Mouse (Mus musculus): ENCODE measurements around the gene Il33. TPM values are rescaled to one million over a fixed set of nuclear protein-coding genes. Genes with fewer than 3 reads are reported as not detected.

Il33 gene
- polyA plus RNA-seq, 2 experiments = 0.45 to 1.1 TPM

- no peak overlapping the region for H3K27ac ChIP-seq
- no peaks in the 10 kb centered on the region for H3K27me3 ChIP-seq (ENCODE audit: control insufficient read depth, insufficient read depth, low read length)
- H3K36me3 ChIP-seq (replicated peaks; ENCODE audit: control insufficient read depth, insufficient read depth, low read depth) = no peaks in the 10 kb centered on the region
- no peak for ATAC-seq (ENCODE audit: insufficient read depth)
- H3K9me3 ChIP-seq (ENCODE audit: control insufficient read depth, low read length) = no peaks in the 10 kb centered on the region
- no peak for DNase-seq (ENCODE audit: low read depth in 3 of 3, low spot score in 3 of 3)
- TF ChIP-seq CTCF (IDR thresholded peaks at IDR 0.05; ENCODE audit: low read depth) (no peak), EP300 (IDR thresholded peaks at IDR 0.05; ENCODE audit: low read depth) (no peak)
- 74% methylated on average over 6 of the region's 6 CpGs for WGBS (ENCODE audit: insufficient replicate concordance)
- H3K4me1 ChIP-seq (replicated peaks; ENCODE audit: control insufficient read depth in 2 of 2, insufficient read depth in 2 of 2, low read length in 1 of 2) = no peaks in the 10 kb centered on the region
- no peak overlapping the region for H3K4me3 ChIP-seq (ENCODE audit: insufficient read depth in 1 of 2, low read depth in 2 of 2, low read length in 2 of 2)
- no peak overlapping the region for H3K4me2 ChIP-seq (ENCODE audit: low read depth)
- H3K9ac ChIP-seq (replicated peaks) = no peak overlapping the region
Observed at GRCm38 (mm10) chr19:29885548-29885947, 39.4 kb upstream of the Il33 start.

- Histone ChIP-seq H3K9ac (replicated peaks) (no peak overlapping the region), H3K4me2 (ENCODE audit: low read depth) (no peak overlapping the region), H3K9me3 (ENCODE audit: control insufficient read depth, low read length) (no peaks in the 10 kb centered on the region), H3K27me3 (ENCODE audit: control insufficient read depth, insufficient read depth, low read length) (no peaks in the 10 kb centered on the region), H3K36me3 (replicated peaks; ENCODE audit: control insufficient read depth, insufficient read depth, low read depth) (no peaks in the 10 kb centered on the region), H3K27ac (no peak overlapping the region), H3K4me3 (ENCODE audit: insufficient read depth in 1 of 2, low read depth in 2 of 2, low read length in 2 of 2) (no peak overlapping the region), H3K4me1 (replicated peaks; ENCODE audit: control insufficient read depth in 2 of 2, insufficient read depth in 2 of 2, low read length in 1 of 2) (no peaks in the 10 kb centered on the region)
- TF ChIP-seq EP300 (IDR thresholded peaks at IDR 0.05; ENCODE audit: low read depth) (no peak), CTCF (IDR thresholded peaks at IDR 0.05; ENCODE audit: low read depth) (no peak)
- ATAC-seq (ENCODE audit: insufficient read depth) (no peak), DNase-seq (ENCODE audit: low read depth in 3 of 3, low spot score in 3 of 3) (no peak)
- 64% methylated on average over 2 of the region's 2 CpGs for WGBS (ENCODE audit: insufficient replicate concordance)
Observed at GRCm38 (mm10) chr19:29887476-29887875, 37.4 kb upstream of the Il33 start.

GRCm38 (mm10) chr19:29888946-29889345, 36.0 kb upstream of the Il33 start:
- 75% methylated on average over 6 of the region's 6 CpGs for WGBS (ENCODE audit: insufficient replicate concordance)
- no peak for TF ChIP-seq CTCF (IDR thresholded peaks at IDR 0.05; ENCODE audit: low read depth)
- no peak for TF ChIP-seq EP300 (IDR thresholded peaks at IDR 0.05; ENCODE audit: low read depth)

GRCm38 (mm10) chr19:29891981-29892380, 32.9 kb upstream of the Il33 start:
- DNase-seq (ENCODE audit: low read depth in 3 of 3, low spot score in 3 of 3) = no peak
- WGBS (ENCODE audit: insufficient replicate concordance) = 41% methylated on average over 4 of the region's 4 CpGs
- no peak overlapping the region for H3K27ac ChIP-seq
- no peak overlapping the region for H3K4me2 ChIP-seq (ENCODE audit: low read depth)
- H3K9me3 ChIP-seq (ENCODE audit: control insufficient read depth, low read length) = no peaks in the 10 kb centered on the region
- H3K36me3 ChIP-seq (replicated peaks; ENCODE audit: control insufficient read depth, insufficient read depth, low read depth) = no peaks in the 10 kb centered on the region
- H3K4me3 ChIP-seq (ENCODE audit: insufficient read depth in 1 of 2, low read depth in 2 of 2, low read length in 2 of 2) = no peak overlapping the region
- ATAC-seq (ENCODE audit: insufficient read depth) = no peak
- no peaks in the 10 kb centered on the region for H3K4me1 ChIP-seq (replicated peaks; ENCODE audit: control insufficient read depth in 2 of 2, insufficient read depth in 2 of 2, low read length in 1 of 2)
- TF ChIP-seq CTCF (IDR thresholded peaks at IDR 0.05; ENCODE audit: low read depth) (no peak), EP300 (IDR thresholded peaks at IDR 0.05; ENCODE audit: low read depth) (no peak)
- H3K9ac ChIP-seq (replicated peaks) = no peak overlapping the region
- no peaks in the 10 kb centered on the region for H3K27me3 ChIP-seq (ENCODE audit: control insufficient read depth, insufficient read depth, low read length)

More at GRCm38 (mm10) chr19:29888946-29889345, 36.0 kb upstream of the Il33 start:
- no peaks in the 10 kb centered on the region for H3K9me3 ChIP-seq (ENCODE audit: control insufficient read depth, low read length)
- no peak overlapping the region for H3K4me3 ChIP-seq (ENCODE audit: insufficient read depth in 1 of 2, low read depth in 2 of 2, low read length in 2 of 2)
- DNase-seq (ENCODE audit: low read depth in 3 of 3, low spot score in 3 of 3) (no peak), ATAC-seq (ENCODE audit: insufficient read depth) (no peak)
- H3K36me3 ChIP-seq (replicated peaks; ENCODE audit: control insufficient read depth, insufficient read depth, low read depth) = no peaks in the 10 kb centered on the region
- H3K27me3 ChIP-seq (ENCODE audit: control insufficient read depth, insufficient read depth, low read length) = no peaks in the 10 kb centered on the region
- H3K4me1 ChIP-seq (replicated peaks; ENCODE audit: control insufficient read depth in 2 of 2, insufficient read depth in 2 of 2, low read length in 1 of 2) = no peaks in the 10 kb centered on the region
- H3K27ac ChIP-seq = no peak overlapping the region
- no peak overlapping the region for H3K4me2 ChIP-seq (ENCODE audit: low read depth)
- no peak overlapping the region for H3K9ac ChIP-seq (replicated peaks)

GRCm38 (mm10) chr19:29892786-29893185, 32.1 kb upstream of the Il33 start:
- H3K4me2 ChIP-seq (ENCODE audit: low read depth) = no peak overlapping the region
- ATAC-seq (ENCODE audit: insufficient read depth) (no peak), DNase-seq (ENCODE audit: low read depth in 3 of 3, low spot score in 3 of 3) (no peak)
- WGBS (ENCODE audit: insufficient replicate concordance) = 37% methylated on average over 6 of the region's 6 CpGs
- TF ChIP-seq EP300 (IDR thresholded peaks at IDR 0.05; ENCODE audit: low read depth) (no peak), CTCF (IDR thresholded peaks at IDR 0.05; ENCODE audit: low read depth) (no peak)
- H3K27ac ChIP-seq = no peak overlapping the region
- no peaks in the 10 kb centered on the region for H3K27me3 ChIP-seq (ENCODE audit: control insufficient read depth, insufficient read depth, low read length)
- H3K9me3 ChIP-seq (ENCODE audit: control insufficient read depth, low read length) = no peaks in the 10 kb centered on the region
- no peaks in the 10 kb centered on the region for H3K4me1 ChIP-seq (replicated peaks; ENCODE audit: control insufficient read depth in 2 of 2, insufficient read depth in 2 of 2, low read length in 1 of 2)
- H3K4me3 ChIP-seq (ENCODE audit: insufficient read depth in 1 of 2, low read depth in 2 of 2, low read length in 2 of 2) = no peak overlapping the region
- no peaks in the 10 kb centered on the region for H3K36me3 ChIP-seq (replicated peaks; ENCODE audit: control insufficient read depth, insufficient read depth, low read depth)
- H3K9ac ChIP-seq (replicated peaks) = no peak overlapping the region
